Comparison of ENCODE assay signal across 9 mouse cellular contexts in genomic region chr6:88486893-88487292, GRCm38 (mm10). TPM values are rescaled to one million over a fixed set of nuclear protein-coding genes. Genes with fewer than 3 reads are reported as not detected.
DNase-seq lines count a peak whose midpoint lies in the region; ATAC-seq and TF ChIP-seq lines count a peak whose summit lies in the region.
"Had no signal": no experiment of that assay in that cellular context is flagged by ENCODE, and none has a peak within 500 bp of the region (broad histone marks: within the 10 kb centered on the region; RNA-seq: fewer than 3 reads in every experiment).

No protein-coding gene starts in this region.

- H3K4me2 ChIP-seq in kidney, embryonic 15.5 days: no peak overlapping the region
- no peak overlapping the region for H3K4me2 ChIP-seq in embryonic facial prominence, embryonic 15.5 days (replicated peaks)
- no peak overlapping the region for H3K4me2 ChIP-seq in kidney, postnatal 0 days (ENCODE audit: low read length)
- no peak overlapping the region for H3K4me2 ChIP-seq in liver, postnatal 0 days (ENCODE audit: low read depth, low read length)
- H3K4me2 ChIP-seq: liver, embryonic 15.5 days had no signal

- no peak for ATAC-seq in kidney, embryonic 15.5 days (replicated peaks; ENCODE audit: low FRiP score)
- ATAC-seq in embryonic facial prominence, embryonic 15.5 days (ENCODE audit: insufficient number of reproducible peaks, low FRiP score, low TSS enrichment, low read depth): peak; percentile 62; the same call in 1 of the 2 replicates
- no peak for ATAC-seq in kidney, postnatal 0 days (replicated peaks; ENCODE audit: low FRiP score, low read depth)
- no peak for ATAC-seq in liver, postnatal 0 days

- peak; percentile 66 for TF ChIP-seq CTCF in kidney, postnatal 0 days (IDR thresholded peaks at IDR 0.05; ENCODE audit: low read depth)
- peak; percentile 60 for TF ChIP-seq CTCF in liver, postnatal 0 days (IDR thresholded peaks at IDR 0.05; ENCODE audit: low read depth)

- peak; percentile 49 for DNase-seq in kidney, adult 18-20 months
- peak; percentile 77 for DNase-seq in adrenal gland, postnatal 10 days
- DNase-seq in kidney, postnatal 0 days (ENCODE audit: low spot score): peak; percentile 31
- peak; percentile 53 for DNase-seq in liver, postnatal 0 days
- peak; percentile 54 for DNase-seq in retina, postnatal 7 days (ENCODE audit: low read depth, low spot score)
- DNase-seq in urinary bladder, adult 2 months (ENCODE audit: low spot score): no peak

- H3K27me3 ChIP-seq in kidney, embryonic 15.5 days: no peaks in the 10 kb centered on the region
- no peaks in the 10 kb centered on the region for H3K27me3 ChIP-seq in embryonic facial prominence, embryonic 15.5 days
- no peaks in the 10 kb centered on the region for H3K27me3 ChIP-seq in kidney, postnatal 0 days (ENCODE audit: insufficient read depth, low read length)
- H3K27me3 ChIP-seq in liver, postnatal 0 days (ENCODE audit: insufficient read depth, low read length): no peaks in the 10 kb centered on the region
- H3K27me3 ChIP-seq: liver, embryonic 15.5 days had no signal

- H3K36me3 ChIP-seq in kidney, embryonic 15.5 days: peaks cover 92% of the 10 kb centered on the region
- H3K36me3 ChIP-seq in embryonic facial prominence, embryonic 15.5 days: peaks cover 79% of the 10 kb centered on the region
- peaks cover 54% of the 10 kb centered on the region for H3K36me3 ChIP-seq in kidney, postnatal 0 days (ENCODE audit: insufficient read depth, low read length)
- H3K36me3 ChIP-seq in liver, postnatal 0 days (replicated peaks; ENCODE audit: insufficient read depth, low read length): peaks cover 42% of the 10 kb centered on the region

- H3K9ac ChIP-seq in kidney, embryonic 15.5 days: no peak overlapping the region
- H3K9ac ChIP-seq in embryonic facial prominence, embryonic 15.5 days: no peak overlapping the region
- no peak overlapping the region for H3K9ac ChIP-seq in kidney, postnatal 0 days (ENCODE audit: low read depth, low read length)
- H3K9ac ChIP-seq in liver, postnatal 0 days (replicated peaks): no peak overlapping the region
- H3K9ac ChIP-seq: liver, embryonic 15.5 days had no signal

- H3K4me3 ChIP-seq in kidney, embryonic 15.5 days (replicated peaks): no peak overlapping the region
- no peak overlapping the region for H3K4me3 ChIP-seq in embryonic facial prominence, embryonic 15.5 days (replicated peaks)
- no peak overlapping the region for H3K4me3 ChIP-seq in kidney, postnatal 0 days (replicated peaks; ENCODE audit: low read depth, low read length)
- no peak overlapping the region for H3K4me3 ChIP-seq in liver, postnatal 0 days (ENCODE audit: low read depth, low read length)
- H3K4me3 ChIP-seq: liver, embryonic 15.5 days had no signal

- no peak overlapping the region for H3K27ac ChIP-seq in kidney, embryonic 15.5 days
- no peak overlapping the region for H3K27ac ChIP-seq in embryonic facial prominence, embryonic 15.5 days (replicated peaks)
- H3K27ac ChIP-seq in kidney, postnatal 0 days: no peak overlapping the region
- H3K27ac ChIP-seq in liver, postnatal 0 days (ENCODE audit: low read depth): no peak overlapping the region
- H3K27ac ChIP-seq: liver, embryonic 15.5 days had no signal

- no peaks in the 10 kb centered on the region for H3K9me3 ChIP-seq in kidney, embryonic 15.5 days (replicated peaks)
- H3K9me3 ChIP-seq in embryonic facial prominence, embryonic 15.5 days (replicated peaks): no peaks in the 10 kb centered on the region
- H3K9me3 ChIP-seq in kidney, postnatal 0 days (replicated peaks; ENCODE audit: low read length): no peaks in the 10 kb centered on the region
- no peaks in the 10 kb centered on the region for H3K9me3 ChIP-seq in liver, postnatal 0 days (ENCODE audit: low read length)
- H3K9me3 ChIP-seq: liver, embryonic 15.5 days had no signal

- no peaks in the 10 kb centered on the region for H3K4me1 ChIP-seq in kidney, embryonic 15.5 days
- peaks cover 7% of the 10 kb centered on the region; the same call in 1 of the 2 replicates for H3K4me1 ChIP-seq in embryonic facial prominence, embryonic 15.5 days
- no peaks in the 10 kb centered on the region for H3K4me1 ChIP-seq in kidney, postnatal 0 days (replicated peaks; ENCODE audit: insufficient read depth, low read length)
- H3K4me1 ChIP-seq in liver, postnatal 0 days (ENCODE audit: insufficient read depth): peaks cover 3% of the 10 kb centered on the region; the same call in 1 of the 2 replicates

- WGBS in kidney, embryonic 15.5 days: 77% methylated on average over 8 of the region's 8 CpGs
- WGBS in embryonic facial prominence, embryonic 15.5 days: 71% methylated on average over 8 of the region's 8 CpGs
- 86% methylated on average over 8 of the region's 8 CpGs for WGBS in kidney, postnatal 0 days
- WGBS in liver, postnatal 0 days (ENCODE audit: insufficient replicate concordance): 79% methylated on average over 8 of the region's 8 CpGs

- no peak for TF ChIP-seq EP300 in liver, postnatal 0 days (IDR thresholded peaks at IDR 0.05; ENCODE audit: low read depth)

RNA-seq across cellular contexts. Expression of gene Ruvbl1, which starts 21.7 kb away (rescaled TPM):
- 163 and 170 TPM in 2 replicates for polyA plus RNA-seq in kidney, embryonic 15.5 days (2015; fragmentation: Nextera tagmentation; extraction: Ambion mirVana)
- 10 to 100 TPM; 31.4 to 34.8 TPM for total RNA-seq in adrenal gland, postnatal 10 days (2021)
- polyA plus RNA-seq in embryonic facial prominence, embryonic 15.5 days (2015; fragmentation: Nextera tagmentation; extraction: Ambion mirVana): 131 and 134 TPM in 2 replicates
- 91.1 and 102 TPM in 2 replicates for polyA plus RNA-seq in kidney, postnatal 0 days (2015; fragmentation: Nextera tagmentation; extraction: Ambion mirVana)
- polyA plus RNA-seq in liver, postnatal 0 days (2015; fragmentation: Nextera tagmentation; extraction: Ambion mirVana): 34.3 and 37.0 TPM in 2 replicates
- polyA plus RNA-seq in urinary bladder, adult 2 months (2012; rRNA removed): 33.1 and 37.7 TPM in 2 replicates

RNA-seq across cellular contexts. Expression of gene Sec61a1, which starts 31.8 kb away (rescaled TPM):
- polyA plus RNA-seq in kidney, embryonic 15.5 days (2015; fragmentation: Nextera tagmentation; extraction: Ambion mirVana): 239 and 245 TPM in 2 replicates
- 100 to 1,000 TPM; 150 to 180 TPM for total RNA-seq in adrenal gland, postnatal 10 days (2021)
- 278 and 279 TPM in 2 replicates for polyA plus RNA-seq in embryonic facial prominence, embryonic 15.5 days (2015; fragmentation: Nextera tagmentation; extraction: Ambion mirVana)
- polyA plus RNA-seq in kidney, postnatal 0 days (2015; fragmentation: Nextera tagmentation; extraction: Ambion mirVana): 171 and 194 TPM in 2 replicates
- polyA plus RNA-seq in liver, postnatal 0 days (2015; fragmentation: Nextera tagmentation; extraction: Ambion mirVana): 76.4 and 84.0 TPM in 2 replicates
- 130 and 145 TPM in 2 replicates for polyA plus RNA-seq in urinary bladder, adult 2 months (2012; rRNA removed)

RNA-seq across cellular contexts. Expression of gene Eefsec, which starts 40.6 kb away (rescaled TPM):
- polyA plus RNA-seq in kidney, embryonic 15.5 days (2015; fragmentation: Nextera tagmentation; extraction: Ambion mirVana): 37.7 and 42.8 TPM in 2 replicates
- 10 to 100 TPM; 14.8 to 18.0 TPM for total RNA-seq in adrenal gland, postnatal 10 days (2021)
- 36.2 and 37.4 TPM in 2 replicates for polyA plus RNA-seq in embryonic facial prominence, embryonic 15.5 days (2015; fragmentation: Nextera tagmentation; extraction: Ambion mirVana)
- 34.8 and 37.2 TPM in 2 replicates for polyA plus RNA-seq in kidney, postnatal 0 days (2015; fragmentation: Nextera tagmentation; extraction: Ambion mirVana)
- 15.2 and 19.1 TPM in 2 replicates for polyA plus RNA-seq in liver, postnatal 0 days (2015; fragmentation: Nextera tagmentation; extraction: Ambion mirVana)
- polyA plus RNA-seq in urinary bladder, adult 2 months (2012; rRNA removed): 13.8 and 15.8 TPM in 2 replicates
